Mouse (Mus musculus) hindbrain, postnatal 0 days (tissue): ENCODE measurements around the gene Sash1. TPM values are rescaled to one million over a fixed set of nuclear protein-coding genes. Genes with fewer than 3 reads are reported as not detected.

Source experiments
- ATAC-seq: fragments of 200-750 bp; cut with Nextera tagmentation; 2 replicates; pipeline ENCODE4 v1.8.0; 2017; ENCODE audit warnings: mild to moderate bottlenecking, moderate TSS enrichment, moderate library complexity
- DNase-seq: peaks from one replicate; pipeline ENCODE4 v3.0.0-alpha.2; 2015; ENCODE audit warnings: low spot score
- H3K27ac ChIP-seq: fragments of 300-500 bp; sonication (generic); 2 replicates; pipeline ENCODE4 v1.5.1; 2014; ENCODE audit warnings: mild to moderate bottlenecking
- H3K27me3 ChIP-seq: fragments of 300-500 bp; sonication (generic); 2 replicates; pipeline ENCODE4 v1.6.1; 2014; ENCODE audit warnings: low read length, mixed read lengths; ENCODE audit not compliant: insufficient read depth
- H3K36me3 ChIP-seq: fragments of 300-500 bp; sonication (generic); 2 replicates; pipeline ENCODE4 v1.6.1; 2014; ENCODE audit warnings: low read length, mixed read lengths; ENCODE audit not compliant: insufficient read depth
- H3K4me1 ChIP-seq: fragments of 300-500 bp; sonication (generic); 2 replicates; pipeline ENCODE4 v1.6.1; 2014; ENCODE audit warnings: antibody characterized with exemption, low read length, mixed read lengths; ENCODE audit not compliant: insufficient read depth
- H3K4me2 ChIP-seq: fragments of 300-500 bp; sonication (generic); 2 replicates; pipeline ENCODE4 v1.6.1; 2014; ENCODE audit warnings: low read depth, mild to moderate bottlenecking, low read length, moderate library complexity, mixed read lengths
- H3K4me3 ChIP-seq: fragments of 300-500 bp; sonication (generic); 2 replicates; pipeline ENCODE4 v1.5.1; 2014; ENCODE audit warnings: low read length
- H3K9ac ChIP-seq: fragments of 300-500 bp; sonication (generic); replicated peaks from 2 replicates; pipeline ENCODE4 v1.6.1; 2014; ENCODE audit warnings: mild to moderate bottlenecking, low read length, moderate library complexity, mixed read lengths
- H3K9me3 ChIP-seq: fragments of 300-500 bp; sonication (generic); 2 replicates; pipeline ENCODE4 v1.6.1; 2016; ENCODE audit warnings: low read length, mixed read lengths
- CTCF ChIP-seq: IDR thresholded peaks from 2 replicates; pipeline ENCODE4 v1.5.1; 2016; ENCODE audit warnings: antibody characterized with exemption, control low read depth, low read depth
- WGBS: fragments of 180-500 bp; shearing (Covaris S2); extraction: QIAGEN DNeasy Blood & Tissue Kit; methylation state at CpG from one replicate; pipeline ENCODE4 v1.1.7; 2014; 5-methylcytosine and 5-hydroxymethylcytosine counted together
- polyA plus RNA-seq: library from polyadenylated mRNA; unstranded; fragments of >200 nt; fragmentation: Nextera tagmentation; extraction: Ambion mirVana; gene quantifications from 2 replicates; pipeline ENCODE4 v1.2.1, GENCODE M21; 2015
- total RNA-seq: library from RNA; depleted of rRNA; stranded (reverse); fragments of >200 nt; gene quantifications from 2 replicates; pipeline ENCODE4 v1.2.3, GENCODE M21; 2014

Gene Sash1
- total and polyA plus RNA-seq, 2 experiments from 2014 or later: 7.4 to 50.8 TPM

GRCm38 (mm10) chr10:8682900-8683299 lies 203.0 kb downstream of the Sash1 start:
- no peak overlapping the region for H3K4me3 ChIP-seq
- H3K27ac ChIP-seq: no peak overlapping the region
- no peaks in the 10 kb centered on the region for H3K4me1 ChIP-seq
- H3K36me3 ChIP-seq: no peaks in the 10 kb centered on the region
- DNase-seq (peak; percentile 78), ATAC-seq (no peak)
- H3K9ac ChIP-seq: no peak overlapping the region
- 20% methylated on average over 4 of the region's 4 CpGs for WGBS
- H3K9me3 ChIP-seq: no peaks in the 10 kb centered on the region
- TF ChIP-seq CTCF: peak; percentile 89
- no peak overlapping the region for H3K4me2 ChIP-seq
- H3K27me3 ChIP-seq: no peaks in the 10 kb centered on the region

- peak; percentile 12 for DNase-seq
- no peaks in the 10 kb centered on the region for H3K36me3 ChIP-seq
- no peak overlapping the region for H3K4me3 ChIP-seq
- no peaks in the 10 kb centered on the region for H3K27me3 ChIP-seq
- no peak overlapping the region for H3K4me2 ChIP-seq
- TF ChIP-seq CTCF: peak; percentile 16; the same call in 1 of the 2 replicates
- no peaks in the 10 kb centered on the region for H3K9me3 ChIP-seq
- no peaks in the 10 kb centered on the region for H3K4me1 ChIP-seq
- WGBS: 66% methylated on average over 6 of the region's 6 CpGs
- H3K9ac ChIP-seq: no peak overlapping the region
- no peak overlapping the region for H3K27ac ChIP-seq
- ATAC-seq: no peak
Measured at GRCm38 (mm10) chr10:8682341-8682740, 203.5 kb downstream of the Sash1 start.

GRCm38 (mm10) chr10:8676722-8677121 lies 209.1 kb downstream of the Sash1 start:
- TF ChIP-seq CTCF: no peak
- 84% methylated on average over 5 of the region's 5 CpGs for WGBS

More at GRCm38 (mm10) chr10:8676722-8677121, 209.1 kb downstream of the Sash1 start:
- Histone ChIP-seq H3K4me3 (no peak overlapping the region), H3K4me2 (no peak overlapping the region), H3K9ac (no peak overlapping the region), H3K9me3 (no peaks in the 10 kb centered on the region), H3K27me3 (no peaks in the 10 kb centered on the region), H3K4me1 (no peaks in the 10 kb centered on the region), H3K27ac (no peak overlapping the region), H3K36me3 (no peaks in the 10 kb centered on the region)
- DNase-seq (no peak), ATAC-seq (no peak)
